Mouse (Mus musculus): ENCODE measurements around the gene Fhl1. TPM values are rescaled to one million over a fixed set of nuclear protein-coding genes. Genes with fewer than 3 reads are reported as not detected.

The Fhl1 gene
- polyA plus RNA-seq, 1 experiment from 2014 or later = 13.5 TPM

GRCm38 (mm10) chrX:56712666-56713065 is 18.9 kb upstream of the Fhl1 start:
- Histone ChIP-seq H3K9ac (no peak overlapping the region), H3K36me3 (no peaks in the 10 kb centered on the region), H3K4me1 (no peaks in the 10 kb centered on the region), H3K27ac (no peak overlapping the region), H3K27me3 (replicated peaks) (no peaks in the 10 kb centered on the region), H3K4me3 (no peak overlapping the region), H3K4me2 (no peak overlapping the region), H3K9me3 (replicated peaks) (no peaks in the 10 kb centered on the region)
- WGBS (ENCODE audit: insufficient replicate concordance) = 43% methylated on average over 1 of the region's 1 CpGs
- no peak for ATAC-seq

GRCm38 (mm10) chrX:56722559-56722958 is 9.0 kb upstream of the Fhl1 start:
- Histone ChIP-seq H3K4me2 (no peak overlapping the region), H3K4me1 (no peaks in the 10 kb centered on the region), H3K27me3 (replicated peaks) (no peaks in the 10 kb centered on the region), H3K9ac (no peak overlapping the region), H3K36me3 (no peaks in the 10 kb centered on the region), H3K4me3 (no peak overlapping the region), H3K9me3 (replicated peaks) (no peaks in the 10 kb centered on the region), H3K27ac (no peak overlapping the region)
- 77% methylated on average over 8 of the region's 8 CpGs for WGBS (ENCODE audit: insufficient replicate concordance)
- ATAC-seq = no peak

- no peaks in the 10 kb centered on the region for H3K36me3 ChIP-seq
- peak overlapping the region; percentile 72 for H3K27ac ChIP-seq
- no peaks in the 10 kb centered on the region for H3K9me3 ChIP-seq (replicated peaks)
- H3K4me2 ChIP-seq = peak overlapping the region; percentile 35
- 30% methylated on average over 3 of the region's 3 CpGs for WGBS (ENCODE audit: insufficient replicate concordance)
- H3K27me3 ChIP-seq (replicated peaks) = peaks cover 39% of the 10 kb centered on the region
- H3K4me1 ChIP-seq = peaks cover 33% of the 10 kb centered on the region
- no peak overlapping the region for H3K9ac ChIP-seq
- ATAC-seq = peak; percentile 97
- H3K4me3 ChIP-seq = no peak overlapping the region
These were observed 3.1 kb upstream of the Fhl1 start for GRCm38 (mm10) chrX:56728507-56728906.

- WGBS (ENCODE audit: insufficient replicate concordance) = 21% methylated on average over 10 of the region's 10 CpGs
- Histone ChIP-seq H3K4me1 (peaks cover 33% of the 10 kb centered on the region), H3K27me3 (replicated peaks) (peaks cover 39% of the 10 kb centered on the region), H3K9me3 (replicated peaks) (no peaks in the 10 kb centered on the region), H3K9ac (peak overlapping the region; percentile 69), H3K4me2 (peak overlapping the region; percentile 85), H3K4me3 (peak overlapping the region; percentile 60), H3K36me3 (no peaks in the 10 kb centered on the region), H3K27ac (0 out of 2 replicates have a peak overlapping the region, but pooled peaks have one; percentile 48)
- no peak; the same call in 1 of the 2 replicates for ATAC-seq
These were observed 720 bp upstream of the Fhl1 start for GRCm38 (mm10) chrX:56730828-56731305.

- Histone ChIP-seq H3K4me3 (peak overlapping the region; percentile 60; the same call in 1 of the 2 replicates), H3K27ac (no peak overlapping the region), H3K9ac (no peak overlapping the region), H3K4me1 (peaks cover 33% of the 10 kb centered on the region), H3K36me3 (no peaks in the 10 kb centered on the region), H3K4me2 (peak overlapping the region; percentile 85; the same call in 1 of the 2 replicates), H3K27me3 (replicated peaks) (peaks cover 39% of the 10 kb centered on the region), H3K9me3 (replicated peaks) (no peaks in the 10 kb centered on the region)
- ATAC-seq = no peak
- 17% methylated on average over 3 of the region's 3 CpGs for WGBS (ENCODE audit: insufficient replicate concordance)
These were observed 814 bp downstream of the Fhl1 start for GRCm38 (mm10) chrX:56732401-56732800.

- Histone ChIP-seq H3K27ac (no peak overlapping the region), H3K4me1 (peaks cover 18% of the 10 kb centered on the region), H3K27me3 (replicated peaks) (peaks cover 36% of the 10 kb centered on the region), H3K9me3 (replicated peaks) (no peaks in the 10 kb centered on the region), H3K9ac (no peak overlapping the region), H3K4me3 (no peak overlapping the region), H3K4me2 (no peak overlapping the region), H3K36me3 (no peaks in the 10 kb centered on the region)
- 37% methylated on average over 5 of the region's 5 CpGs for WGBS (ENCODE audit: insufficient replicate concordance)
- ATAC-seq = no peak
These were observed 2.8 kb downstream of the Fhl1 start for GRCm38 (mm10) chrX:56734436-56734835.

GRCm38 (mm10) chrX:56736226-56736625 is 4.6 kb downstream of the Fhl1 start:
- peaks cover 19% of the 10 kb centered on the region for H3K27me3 ChIP-seq (replicated peaks)
- no peak for ATAC-seq
- no peaks in the 10 kb centered on the region for H3K36me3 ChIP-seq
- no peak overlapping the region for H3K4me2 ChIP-seq
- no peak overlapping the region for H3K9ac ChIP-seq
- WGBS (ENCODE audit: insufficient replicate concordance) = 67% methylated on average over 1 of the region's 1 CpGs
- no peak overlapping the region for H3K27ac ChIP-seq
- peaks cover under 1% of the 10 kb centered on the region; the same call in 1 of the 2 replicates for H3K4me1 ChIP-seq
- no peaks in the 10 kb centered on the region for H3K9me3 ChIP-seq (replicated peaks)
- no peak overlapping the region for H3K4me3 ChIP-seq

GRCm38 (mm10) chrX:56737848-56738554 is 6.4 kb downstream of the Fhl1 start:
- H3K9ac ChIP-seq = no peak overlapping the region
- 49% methylated on average over 5 of the region's 5 CpGs for WGBS (ENCODE audit: insufficient replicate concordance)

GRCm38 (mm10) chrX:56741428-56741827 is 9.8 kb downstream of the Fhl1 start:
- no peak overlapping the region for H3K4me3 ChIP-seq
- no peak overlapping the region for H3K4me2 ChIP-seq
- no peak overlapping the region for H3K9ac ChIP-seq
- H3K36me3 ChIP-seq = no peaks in the 10 kb centered on the region
- 28% methylated on average over 3 of the region's 3 CpGs for WGBS (ENCODE audit: insufficient replicate concordance)
- no peak for ATAC-seq
- no peaks in the 10 kb centered on the region for H3K9me3 ChIP-seq (replicated peaks)
- 0 out of 2 replicates have a peak overlapping the region, but pooled peaks have one; percentile 14 for H3K27ac ChIP-seq
- H3K4me1 ChIP-seq = no peaks in the 10 kb centered on the region
- H3K27me3 ChIP-seq (replicated peaks) = no peaks in the 10 kb centered on the region

More at GRCm38 (mm10) chrX:56737848-56738554, 6.4 kb downstream of the Fhl1 start:
- Histone ChIP-seq H3K4me2 (no peak overlapping the region), H3K4me3 (no peak overlapping the region), H3K36me3 (no peaks in the 10 kb centered on the region), H3K4me1 (no peaks in the 10 kb centered on the region), H3K27me3 (replicated peaks) (0 out of 2 replicates have a peak, but pooled peaks cover under 1% of the 10 kb centered on the region), H3K27ac (no peak overlapping the region), H3K9me3 (replicated peaks) (no peaks in the 10 kb centered on the region)
- no peak for ATAC-seq

GRCm38 (mm10) chrX:56751536-56751935 is 19.9 kb downstream of the Fhl1 start:
- no peak overlapping the region for H3K4me2 ChIP-seq
- WGBS (ENCODE audit: insufficient replicate concordance) = 37% methylated on average over 4 of the region's 4 CpGs
- no peak overlapping the region for H3K27ac ChIP-seq
- H3K4me3 ChIP-seq = no peak overlapping the region
- ATAC-seq = no peak
- H3K27me3 ChIP-seq (replicated peaks) = no peaks in the 10 kb centered on the region
- no peaks in the 10 kb centered on the region for H3K9me3 ChIP-seq (replicated peaks)
- H3K36me3 ChIP-seq = no peaks in the 10 kb centered on the region
- H3K9ac ChIP-seq = no peak overlapping the region
- H3K4me1 ChIP-seq = peaks cover 6% of the 10 kb centered on the region; the same call in 1 of the 2 replicates

GRCm38 (mm10) chrX:56752144-56752543 is 20.6 kb downstream of the Fhl1 start:
- no peak for ATAC-seq
- 62% methylated on average over 6 of the region's 6 CpGs for WGBS (ENCODE audit: insufficient replicate concordance)
- H3K9ac ChIP-seq = no peak overlapping the region
- no peaks in the 10 kb centered on the region for H3K36me3 ChIP-seq
- H3K9me3 ChIP-seq (replicated peaks) = no peaks in the 10 kb centered on the region
- no peaks in the 10 kb centered on the region for H3K27me3 ChIP-seq (replicated peaks)
- H3K4me3 ChIP-seq = no peak overlapping the region
- peaks cover 7% of the 10 kb centered on the region; the same call in 1 of the 2 replicates for H3K4me1 ChIP-seq
- no peak overlapping the region for H3K4me2 ChIP-seq
- no peak overlapping the region for H3K27ac ChIP-seq

Measured in liver, embryonic 12.5 days (tissue).